Mouse (Mus musculus): ENCODE measurements at regions not wholly inside any gene's neighbourhood (a gene's known extent, or its start where the extent isn't known, plus 50 kb on each side); places are given as distances from the start of the nearest gene placed in this dataset.

GRCm38 (mm10) chr12:42809864-42810263 lies 1323.6 kb upstream of the Lrrn3 start:
- DNase-seq (ENCODE audit: low read depth, low spot score) = peak; percentile 8
